Mouse (Mus musculus) hematopoietic stem cell, adult 5-6 weeks (primary cell): ENCODE results near the gene Hormad2. TPM values are rescaled to one million over a fixed set of nuclear protein-coding genes. Genes with fewer than 3 reads are reported as not detected.
A peak's percentile ranks its signal among the peaks of the same experiment; 100 is the strongest.

Source experiments
- ATAC-seq, 2 experiments: fragments of 125-278 bp in 1 of 2; replicated peaks in 1 of 2; 2 replicates each; pipeline ENCODE4 v1.8.0; 2016 to 2017; ENCODE audit warnings: inconsistent platforms in 2 of 2, mild to moderate bottlenecking in 2 of 2, moderate number of reproducible peaks in 2 of 2, low read depth in 1 of 2, moderate TSS enrichment in 1 of 2; ENCODE audit not compliant: low FRiP score in 2 of 2, poor library complexity in 2 of 2, severe bottlenecking in 2 of 2, insufficient read depth in 1 of 2, low TSS enrichment in 1 of 2
- total RNA-seq: library from RNA; stranded (forward); fragments of 172-1452, 232-1000 nt; gene quantifications from 2 replicates; pipeline ENCODE4 v1.2.3, GENCODE M21; 2017

The Hormad2 gene
- total RNA-seq, 1 experiment from 2014 or later = 0.79 TPM

- peak; percentile 19 to 37; a peak in 1 of 4 replicates for ATAC-seq
Observed at GRCm38 (mm10) chr11:4296610-4297275, 144.2 kb downstream of the Hormad2 start.

Other genes with a start within 250 kb of the Hormad2 start
- 1.9 TPM in 2 replicates for gene Castor1, start 222.9 kb downstream of the Hormad2 start, total RNA-seq
- 20.2 and 22.8 TPM in 2 replicates for gene Osm, start 204.7 kb downstream of the Hormad2 start, total RNA-seq
- gene Lif, start 183.5 kb downstream of the Hormad2 start, total RNA-seq = 19.3 and 22.7 TPM in 2 replicates
- gene Mtmr3, start 153.8 kb upstream of the Hormad2 start, total RNA-seq = 60.3 and 93.3 TPM in 2 replicates
- not detected in 2 replicates for gene Gm11032, start 179.0 kb upstream of the Hormad2 start, total RNA-seq
- gene Ascc2, start 196.6 kb upstream of the Hormad2 start, total RNA-seq = 22.8 and 31.4 TPM in 2 replicates